Mouse (Mus musculus) hindbrain, embryonic 11.5 days (tissue): Measurements from ENCODE around the gene Tmub1. TPM values are rescaled to one million over a fixed set of nuclear protein-coding genes. Genes with fewer than 3 reads are reported as not detected.
A peak's percentile ranks its signal among the peaks of the same experiment; 100 is the strongest.

Experiments used
- ATAC-seq: fragments of 200-750 bp; cut with Nextera tagmentation; 2 replicates; pipeline ENCODE4 v1.8.0; 2017; ENCODE audit warnings: mild to moderate bottlenecking, moderate TSS enrichment, moderate library complexity; ENCODE audit not compliant: low FRiP score
- DNase-seq: peaks from one replicate; pipeline ENCODE4 v3.0.0-alpha.2; 2015; ENCODE audit warnings: low spot score
- H3K27ac ChIP-seq: fragments of 300-500 bp; sonication (generic); 2 replicates; pipeline ENCODE4 v1.5.1; 2014; ENCODE audit warnings: mild to moderate bottlenecking, low read depth, low read length
- H3K27me3 ChIP-seq: fragments of 300-500 bp; sonication (generic); 2 replicates; pipeline ENCODE4 v1.6.1; 2014; ENCODE audit warnings: mild to moderate bottlenecking, low read length, moderate library complexity, mixed read lengths; ENCODE audit not compliant: control insufficient read depth, insufficient read depth
- H3K36me3 ChIP-seq: fragments of 300-500 bp; sonication (generic); 2 replicates; pipeline ENCODE4 v1.6.1; 2014; ENCODE audit warnings: mild to moderate bottlenecking, low read length, moderate library complexity, mixed read lengths; ENCODE audit not compliant: control insufficient read depth, insufficient read depth
- H3K4me1 ChIP-seq: fragments of 300-500 bp; sonication (generic); replicated peaks from 2 replicates; pipeline ENCODE4 v1.6.1; 2014; ENCODE audit warnings: low read length, mixed read lengths; ENCODE audit not compliant: control insufficient read depth, insufficient read depth
- H3K4me2 ChIP-seq: fragments of 300-500 bp; sonication (generic); replicated peaks from 2 replicates; pipeline ENCODE4 v1.6.1; 2014; ENCODE audit warnings: mild to moderate bottlenecking, low read depth, low read length
- H3K4me3 ChIP-seq: fragments of 300-500 bp; sonication (generic); 2 replicates; pipeline ENCODE4 v1.5.1; 2014; ENCODE audit warnings: low read depth, low read length
- H3K9ac ChIP-seq: fragments of 300-500 bp; sonication (generic); 2 replicates; pipeline ENCODE4 v1.6.1; 2014; ENCODE audit warnings: low read depth, low read length
- H3K9me3 ChIP-seq: fragments of 300-500 bp; sonication (generic); 2 replicates; pipeline ENCODE4 v1.6.1; 2016; ENCODE audit warnings: low read length; ENCODE audit not compliant: control insufficient read depth
- WGBS: fragments of 180-500 bp; shearing (Covaris S2); extraction: QIAGEN DNeasy Blood & Tissue Kit; methylation state at CpG from one replicate; pipeline ENCODE4 v1.1.7; 2014; 5-methylcytosine and 5-hydroxymethylcytosine counted together
- polyA plus RNA-seq: library from polyadenylated mRNA; unstranded; fragments of >200 nt; fragmentation: Nextera tagmentation; extraction: Ambion mirVana; gene quantifications from 2 replicates; pipeline ENCODE4 v1.2.1, GENCODE M21; 2014

Tmub1 gene
- polyA plus RNA-seq, 1 experiment from 2014 or later: 33.6 TPM

- no peak overlapping the region for H3K4me2 ChIP-seq
- 18% methylated on average over 7 of the region's 7 CpGs for WGBS
- no peaks in the 10 kb centered on the region for H3K36me3 ChIP-seq
- peaks cover 26% of the 10 kb centered on the region for H3K27me3 ChIP-seq
- ATAC-seq: no peak
- no peak overlapping the region for H3K9ac ChIP-seq
- no peak for DNase-seq
- no peak overlapping the region for H3K4me3 ChIP-seq
- H3K9me3 ChIP-seq: no peaks in the 10 kb centered on the region
- peaks cover 17% of the 10 kb centered on the region for H3K4me1 ChIP-seq
- no peak overlapping the region for H3K27ac ChIP-seq
Observed at GRCm38 (mm10) chr5:24472884-24473619, 25.4 kb upstream of the Tmub1 start.

DNA sequence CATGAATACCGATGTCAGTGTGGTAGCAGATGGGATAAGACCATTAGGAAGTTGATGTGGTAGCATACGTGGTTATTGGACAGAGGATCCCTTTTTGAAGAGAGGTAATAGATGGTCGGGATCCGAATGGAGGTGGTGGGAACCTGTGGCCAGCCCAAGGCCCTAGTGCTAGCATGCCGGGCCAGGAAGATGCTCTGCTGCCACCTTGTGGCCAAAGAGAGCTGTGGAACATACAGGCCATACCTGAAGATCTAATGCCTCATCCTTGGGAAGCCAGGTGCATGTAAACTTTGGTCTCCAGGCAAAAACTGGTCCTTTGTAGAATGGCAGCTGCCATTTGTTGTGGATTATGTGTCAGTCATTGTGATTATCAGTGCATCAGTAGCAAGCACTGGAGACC is 22.9 kb upstream of the Tmub1 start:
- H3K4me3 ChIP-seq: no peak overlapping the region
- DNase-seq (peak; percentile 88), ATAC-seq (peak; percentile 26; the same call in 1 of the 2 replicates)
- H3K9ac ChIP-seq: no peak overlapping the region
- H3K27me3 ChIP-seq: peaks cover 25% of the 10 kb centered on the region
- 15% methylated on average over 5 of the region's 5 CpGs for WGBS
- no peaks in the 10 kb centered on the region for H3K9me3 ChIP-seq
- H3K4me2 ChIP-seq: no peak overlapping the region
- H3K36me3 ChIP-seq: no peaks in the 10 kb centered on the region
- peaks cover 21% of the 10 kb centered on the region for H3K4me1 ChIP-seq
- no peak overlapping the region for H3K27ac ChIP-seq

- Histone ChIP-seq H3K9me3 (no peaks in the 10 kb centered on the region), H3K27me3 (peaks cover 2% of the 10 kb centered on the region; the same call in 1 of the 2 replicates), H3K36me3 (no peaks in the 10 kb centered on the region), H3K4me1 (0 out of 2 replicates have a peak, but pooled peaks cover 3% of the 10 kb centered on the region), H3K27ac (no peak overlapping the region), H3K9ac (no peak overlapping the region; the same call in 1 of the 2 replicates), H3K4me2 (no peak overlapping the region), H3K4me3 (no peak overlapping the region)
- WGBS: 33% methylated on average over 12 of the region's 12 CpGs
- no peak for ATAC-seq
- no peak for DNase-seq
Observed at GRCm38 (mm10) chr5:24466762-24467161, 19.1 kb upstream of the Tmub1 start.

GRCm38 (mm10) chr5:24455613-24456012 is 8.0 kb upstream of the Tmub1 start:
- 52% methylated on average over 7 of the region's 7 CpGs for WGBS
- no peak for ATAC-seq
- no peak overlapping the region for H3K27ac ChIP-seq

DNA sequence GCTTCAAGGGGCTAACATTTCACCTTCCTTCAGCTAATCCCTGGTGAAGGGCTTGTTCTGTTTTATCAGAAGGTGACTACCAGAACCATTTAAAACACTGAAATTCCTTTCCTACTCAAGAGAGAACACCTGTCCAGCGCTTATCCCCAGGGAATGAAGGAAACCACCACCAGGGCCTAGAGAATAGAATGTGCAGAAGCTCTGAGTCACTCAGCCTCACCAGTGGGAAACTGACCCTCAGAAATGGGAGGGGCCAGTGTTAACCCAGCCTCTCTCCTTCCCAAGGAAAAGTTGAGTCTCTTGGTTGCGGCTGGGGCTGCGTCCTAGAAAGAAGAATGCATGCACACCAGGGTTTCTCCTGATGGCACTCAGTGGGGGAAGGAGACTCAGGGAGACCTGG is 7.4 kb upstream of the Tmub1 start:
- Histone ChIP-seq H3K4me1 (peaks cover 15% of the 10 kb centered on the region), H3K36me3 (no peaks in the 10 kb centered on the region), H3K27me3 (no peaks in the 10 kb centered on the region), H3K9me3 (no peaks in the 10 kb centered on the region), H3K27ac (no peak overlapping the region), H3K4me3 (no peak overlapping the region), H3K9ac (0 out of 2 replicates have a peak overlapping the region, but pooled peaks have one; percentile 28), H3K4me2 (peak overlapping the region; percentile 94)
- WGBS: 53% methylated on average over 3 of the region's 3 CpGs
- no peak for DNase-seq
- no peak for ATAC-seq

More at GRCm38 (mm10) chr5:24455613-24456012, 8.0 kb upstream of the Tmub1 start:
- Histone ChIP-seq H3K9me3 (no peaks in the 10 kb centered on the region), H3K4me3 (no peak overlapping the region), H3K4me2 (peak overlapping the region; percentile 94; the same call in 1 of the 2 replicates), H3K9ac (0 out of 2 replicates have a peak overlapping the region, but pooled peaks have one; percentile 28), H3K36me3 (no peaks in the 10 kb centered on the region), H3K4me1 (peaks cover 15% of the 10 kb centered on the region), H3K27me3 (no peaks in the 10 kb centered on the region)
- no peak for DNase-seq

DNA sequence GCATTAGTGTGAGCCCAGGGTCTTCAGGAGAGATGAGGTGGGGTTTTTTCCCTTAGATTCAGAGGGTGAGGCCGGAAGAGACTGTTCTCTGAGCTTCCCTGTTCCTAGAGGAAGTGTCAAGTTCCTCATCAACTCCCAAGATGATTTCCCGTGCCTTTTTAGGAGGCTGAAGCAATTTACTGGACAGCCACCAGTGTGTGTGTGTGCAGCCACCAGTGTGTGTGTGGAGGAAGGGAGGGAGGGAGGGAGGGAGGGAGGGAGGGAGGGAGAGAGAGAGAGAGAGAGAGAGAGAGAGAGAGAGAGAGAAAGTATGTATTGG is 6.3 kb upstream of the Tmub1 start:
- peaks cover 15% of the 10 kb centered on the region for H3K4me1 ChIP-seq
- no peaks in the 10 kb centered on the region; the same call in 1 of the 2 replicates for H3K27me3 ChIP-seq
- H3K4me2 ChIP-seq: peak overlapping the region; percentile 94
- WGBS: 17% methylated on average over 2 of the region's 2 CpGs
- H3K9me3 ChIP-seq: no peaks in the 10 kb centered on the region
- ATAC-seq: no peak
- peak overlapping the region; percentile 93 for H3K27ac ChIP-seq
- no peaks in the 10 kb centered on the region for H3K36me3 ChIP-seq
- peak overlapping the region; percentile 92 for H3K4me3 ChIP-seq
- H3K9ac ChIP-seq: peak overlapping the region; percentile 99
- no peak for DNase-seq

DNA sequence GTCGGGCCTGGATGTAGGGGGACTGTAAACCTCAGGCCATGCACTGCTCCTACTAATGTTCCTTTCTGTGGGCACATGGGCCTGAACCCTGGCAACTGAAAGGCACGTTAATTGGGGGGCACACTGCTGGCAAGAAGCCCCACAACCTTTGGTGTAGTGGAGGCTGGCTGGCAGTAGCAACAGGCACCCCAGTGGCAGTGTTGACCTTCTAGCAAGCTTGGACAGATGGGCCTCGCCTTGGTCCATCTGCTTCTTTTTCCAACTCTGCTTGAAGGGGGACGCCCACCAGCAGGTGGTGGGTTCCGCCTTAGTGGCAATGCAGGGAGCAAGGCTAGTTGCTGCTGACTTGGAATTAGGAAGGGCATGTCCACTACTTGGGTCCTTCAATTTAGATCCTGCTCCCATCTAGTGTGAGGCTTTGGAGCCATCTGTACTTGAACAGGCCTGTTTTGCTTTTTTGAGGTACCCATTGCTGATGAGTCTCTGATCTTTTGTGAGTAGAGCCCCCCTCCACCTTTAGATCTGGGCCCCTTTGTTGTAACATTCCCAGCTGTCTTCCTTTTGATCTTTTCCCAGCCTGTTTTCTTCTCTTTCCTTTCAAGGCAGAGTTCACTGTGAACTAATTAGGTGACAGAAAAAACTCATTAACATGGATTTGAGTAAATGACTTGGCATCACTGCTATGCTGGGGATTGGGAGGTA is 5.8 kb upstream of the Tmub1 start:
- Histone ChIP-seq H3K9me3 (no peaks in the 10 kb centered on the region), H3K4me2 (peak overlapping the region; percentile 94), H3K4me1 (peaks cover 15% of the 10 kb centered on the region), H3K4me3 (peak overlapping the region; percentile 92), H3K36me3 (no peaks in the 10 kb centered on the region), H3K9ac (peak overlapping the region; percentile 99), H3K27ac (peak overlapping the region; percentile 93), H3K27me3 (no peaks in the 10 kb centered on the region; the same call in 1 of the 2 replicates)
- DNase-seq (peak; percentile 49), ATAC-seq (peak; percentile 12; the same call in 1 of the 2 replicates)
- WGBS: 7% methylated on average over 5 of the region's 5 CpGs

DNA sequence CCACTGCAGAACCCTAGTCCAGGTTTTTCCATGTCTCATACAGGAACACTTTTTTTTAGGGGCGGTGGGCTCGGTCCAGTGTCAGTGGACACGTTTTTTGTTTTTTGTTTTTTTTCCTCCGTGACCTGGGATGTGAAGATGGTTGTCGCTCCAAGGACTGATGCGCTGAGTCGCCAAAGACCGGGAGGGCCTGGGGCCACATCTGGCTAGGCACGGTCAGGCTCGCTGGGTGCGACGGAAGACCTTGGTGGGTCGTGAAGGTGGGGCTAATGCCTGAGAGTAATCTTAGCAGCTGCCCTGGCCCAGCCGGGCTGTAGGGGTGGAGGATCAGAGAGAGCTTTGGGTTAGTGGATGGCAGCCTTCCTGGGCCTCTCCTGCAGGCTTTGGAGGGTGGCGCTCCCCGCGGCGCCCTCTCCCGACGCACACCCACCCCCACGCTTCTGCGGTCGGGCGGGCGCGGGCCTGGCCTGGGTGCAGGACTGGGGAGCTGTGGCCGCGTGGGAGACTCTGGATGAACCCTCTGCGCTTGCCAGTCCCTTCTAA is 5.1 kb upstream of the Tmub1 start:
- peaks cover 15% of the 10 kb centered on the region for H3K4me1 ChIP-seq
- H3K27me3 ChIP-seq: no peaks in the 10 kb centered on the region; the same call in 1 of the 2 replicates
- H3K27ac ChIP-seq: peak overlapping the region; percentile 93
- DNase-seq (peak; percentile 50), ATAC-seq (peak; percentile 25; the same call in 1 of the 2 replicates)
- under 1% methylated on average over 29 of the region's 29 CpGs for WGBS
- no peaks in the 10 kb centered on the region for H3K36me3 ChIP-seq
- no peaks in the 10 kb centered on the region for H3K9me3 ChIP-seq
- peak overlapping the region; percentile 99 for H3K9ac ChIP-seq
- H3K4me3 ChIP-seq: peak overlapping the region; percentile 92
- H3K4me2 ChIP-seq: peak overlapping the region; percentile 94
